Mouse (Mus musculus): Measurements from ENCODE around the gene Nav2.

- TF ChIP-seq POLR2A (IDR thresholded peaks at IDR 0.05; ENCODE audit: low read depth, low read length) (no peak), CTCF (conservative IDR thresholded peaks at IDR 0.05 in 1 of 2, IDR thresholded peaks at IDR 0.05 in 1 of 2; ENCODE audit: low read depth in 2 of 2, low read length in 2 of 2) (no peak), MEF2A (IDR thresholded peaks at IDR 0.05; ENCODE audit: borderline replicate concordance, low read depth, low read length) (no peak), BHLHE40 (IDR thresholded peaks at IDR 0.05; ENCODE audit: low read depth, low read length) (no peak), RCOR1 (conservative IDR thresholded peaks at IDR 0.05; ENCODE audit: low read depth, low read length) (no peak), EP300 (IDR thresholded peaks at IDR 0.05; ENCODE audit: low read length) (no peak), E2F4 (IDR thresholded peaks at IDR 0.05; ENCODE audit: insufficient replicate concordance, low read depth, low read length) (no peak), ZKSCAN1 (IDR thresholded peaks at IDR 0.05; ENCODE audit: borderline replicate concordance, low read depth, low read length) (no peak), TBP (conservative IDR thresholded peaks at IDR 0.05; ENCODE audit: low read depth, low read length) (no peak)
Observed at GRCm38 (mm10) chr7:49288186-49288585, 379.7 kb downstream of the Nav2 start.
